Mouse (Mus musculus) embryo, embryonic 10 days (tissue): ENCODE measurements around the gene Ccdc137.

Experiments
- DNase-seq: peaks from one replicate; pipeline ENCODE4 v3.0.0-alpha.2; 2015; ENCODE audit warnings: low spot score

The Ccdc137 gene

GRCm38 (mm10) chr11:120463536-120463935 is 5.6 kb downstream of the Ccdc137 start:
- DNase-seq = no peak

GRCm38 (mm10) chr11:120464365-120464764 is 6.5 kb downstream of the Ccdc137 start:
- no peak for DNase-seq

- no peak for DNase-seq
Observed at GRCm38 (mm10) chr11:120465521-120465920, 7.6 kb downstream of the Ccdc137 start.

- peak; percentile 100 for DNase-seq
Observed at GRCm38 (mm10) chr11:120467051-120467735, 9.3 kb downstream of the Ccdc137 start, which contains the start of gene Arl16. Arl16 (minus strand) TSS chr11:120467607.

GRCm38 (mm10) chr11:120467736-120468092 is 9.8 kb downstream of the Ccdc137 start:
- no peak for DNase-seq

GRCm38 (mm10) chr11:120472052-120472451 is 14.1 kb downstream of the Ccdc137 start:
- DNase-seq = no peak

GRCm38 (mm10) chr11:120483448-120483934 is 25.6 kb downstream of the Ccdc137 start:
- DNase-seq = no peak

- peak; percentile 99 for DNase-seq
Observed at GRCm38 (mm10) chr11:120484265-120484981, 26.5 kb downstream of the Ccdc137 start, which contains the start of gene Mrpl12. Mrpl12 (plus strand) TSS chr11:120484613.

- DNase-seq = no peak
Observed at GRCm38 (mm10) chr11:120485251-120485650, 27.3 kb downstream of the Ccdc137 start.

- no peak for DNase-seq
Observed at GRCm38 (mm10) chr11:120488516-120488915, 30.6 kb downstream of the Ccdc137 start.

GRCm38 (mm10) chr11:120489054-120489761 is 31.3 kb downstream of the Ccdc137 start:
- DNase-seq = peak; percentile 93

GRCm38 (mm10) chr11:120490291-120491046 is 32.6 kb downstream of the Ccdc137 start:
- no peak for DNase-seq

- DNase-seq = peak; percentile 92
Observed at GRCm38 (mm10) chr11:120491317-120492023, 33.6 kb downstream of the Ccdc137 start, which contains the start of gene Slc25a10. Slc25a10 (plus strand) TSS chr11:120491840.

GRCm38 (mm10) chr11:120492024-120492877 is 34.3 kb downstream of the Ccdc137 start:
- DNase-seq = peak; percentile 76

- DNase-seq = no peak
Observed at GRCm38 (mm10) chr11:120492878-120493203, 34.9 kb downstream of the Ccdc137 start.

GRCm38 (mm10) chr11:120493351-120493750 is 35.4 kb downstream of the Ccdc137 start:
- no peak for DNase-seq

- DNase-seq = no peak
Observed at GRCm38 (mm10) chr11:120493911-120494310, 36.0 kb downstream of the Ccdc137 start.

- DNase-seq = no peak
Observed at GRCm38 (mm10) chr11:120497436-120497835, 39.5 kb downstream of the Ccdc137 start.

- no peak for DNase-seq
Observed at GRCm38 (mm10) chr11:120498226-120498625, 40.3 kb downstream of the Ccdc137 start.

GRCm38 (mm10) chr11:120498891-120499290 is 41.0 kb downstream of the Ccdc137 start:
- no peak for DNase-seq
